Mouse (Mus musculus): ENCODE measurements around the gene Mcm8.

The Mcm8 gene

DNA sequence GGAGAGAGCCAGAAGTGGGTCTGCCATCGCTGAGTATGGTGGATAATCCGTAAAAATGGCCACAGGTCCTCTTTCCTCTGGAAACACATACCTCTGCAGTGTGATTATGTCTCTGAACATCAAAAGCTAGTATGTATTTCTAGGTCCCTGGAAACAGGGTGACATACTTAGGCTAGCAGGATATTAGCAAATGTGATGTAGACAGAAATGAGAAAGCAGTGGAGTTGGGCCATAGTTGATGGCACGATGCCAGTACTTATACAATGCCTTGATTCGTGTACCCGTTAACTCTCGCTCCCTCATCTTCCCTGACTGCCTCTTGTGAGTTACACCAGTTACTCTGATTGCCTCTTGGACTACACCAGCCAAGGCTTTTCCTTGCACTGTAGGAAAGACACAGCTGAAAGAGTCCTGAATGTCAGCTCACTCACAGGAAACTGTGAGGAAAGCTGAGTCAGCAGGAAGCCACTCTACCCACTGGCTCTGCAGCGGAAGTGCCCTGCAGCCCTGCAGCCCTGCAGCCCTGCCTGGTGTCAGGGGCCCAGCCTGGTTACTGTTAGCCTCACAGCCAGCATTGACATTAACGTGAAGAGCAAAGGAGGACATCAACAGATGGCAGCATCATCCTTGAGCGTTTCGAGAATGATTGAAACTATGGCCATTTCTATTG lies 57.9 kb downstream of the Mcm8 start:
- no peak for DNase-seq

DNA sequence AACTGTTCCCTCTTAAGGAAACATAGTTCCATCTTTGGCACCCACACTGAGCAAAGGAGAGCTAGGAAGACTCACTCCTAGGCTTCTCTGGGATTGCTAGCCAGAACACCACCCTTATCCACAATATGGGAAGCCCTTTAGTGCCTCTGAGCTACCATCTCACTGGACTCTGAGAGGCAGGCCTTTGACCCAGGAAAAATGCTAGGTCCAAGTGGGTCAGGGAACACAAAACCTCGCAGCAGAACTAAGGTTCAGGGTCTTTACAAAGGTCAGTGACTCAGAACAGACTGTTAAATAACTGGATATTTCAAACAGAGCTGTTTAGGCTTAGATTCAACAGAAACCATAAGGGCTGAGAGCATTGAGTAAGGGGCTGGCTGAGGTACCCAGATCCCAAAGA lies 61.0 kb downstream of the Mcm8 start:
- DNase-seq, result no peak

DNA sequence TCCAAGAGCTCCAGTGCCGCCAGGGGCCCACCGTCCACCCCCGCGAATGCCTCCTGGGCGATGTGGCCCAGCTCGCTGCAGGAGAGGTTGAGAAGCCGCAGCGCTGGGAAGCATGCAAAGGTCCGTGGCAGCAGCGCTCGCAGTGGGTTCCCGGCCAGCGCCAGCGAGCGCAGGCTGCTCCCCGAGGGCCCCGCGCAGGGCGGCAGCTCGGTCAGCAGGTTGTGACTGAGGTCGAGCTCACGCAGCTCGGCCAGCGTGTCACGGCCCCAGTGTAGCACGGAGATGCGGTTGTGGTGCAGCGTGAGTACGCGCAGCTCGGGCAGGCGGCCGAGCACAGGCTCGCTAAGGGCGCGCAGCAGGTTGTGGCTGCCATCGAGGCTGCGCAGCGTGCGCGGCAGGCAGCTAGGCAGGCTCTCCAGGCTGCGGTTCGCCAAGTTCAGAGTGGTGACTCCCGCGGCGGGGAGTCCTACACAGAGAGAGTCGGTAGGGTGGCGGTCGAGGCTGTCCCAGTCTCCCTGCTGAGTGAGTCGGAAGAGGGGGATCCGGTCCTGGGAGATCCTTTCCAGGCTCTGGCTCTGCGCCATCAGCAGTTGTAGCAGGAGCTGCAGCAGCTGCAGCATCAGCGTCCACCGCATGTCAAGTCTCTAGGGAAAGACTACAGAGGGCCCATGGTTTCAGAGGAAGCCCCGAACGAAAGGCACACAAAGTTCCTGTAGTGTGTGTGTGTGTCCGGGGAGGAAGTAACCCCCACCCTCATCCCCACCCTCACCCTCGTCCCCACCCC lies 63.5 kb downstream of the Mcm8 start:
- DNase-seq, result peak; percentile 28

DNA sequence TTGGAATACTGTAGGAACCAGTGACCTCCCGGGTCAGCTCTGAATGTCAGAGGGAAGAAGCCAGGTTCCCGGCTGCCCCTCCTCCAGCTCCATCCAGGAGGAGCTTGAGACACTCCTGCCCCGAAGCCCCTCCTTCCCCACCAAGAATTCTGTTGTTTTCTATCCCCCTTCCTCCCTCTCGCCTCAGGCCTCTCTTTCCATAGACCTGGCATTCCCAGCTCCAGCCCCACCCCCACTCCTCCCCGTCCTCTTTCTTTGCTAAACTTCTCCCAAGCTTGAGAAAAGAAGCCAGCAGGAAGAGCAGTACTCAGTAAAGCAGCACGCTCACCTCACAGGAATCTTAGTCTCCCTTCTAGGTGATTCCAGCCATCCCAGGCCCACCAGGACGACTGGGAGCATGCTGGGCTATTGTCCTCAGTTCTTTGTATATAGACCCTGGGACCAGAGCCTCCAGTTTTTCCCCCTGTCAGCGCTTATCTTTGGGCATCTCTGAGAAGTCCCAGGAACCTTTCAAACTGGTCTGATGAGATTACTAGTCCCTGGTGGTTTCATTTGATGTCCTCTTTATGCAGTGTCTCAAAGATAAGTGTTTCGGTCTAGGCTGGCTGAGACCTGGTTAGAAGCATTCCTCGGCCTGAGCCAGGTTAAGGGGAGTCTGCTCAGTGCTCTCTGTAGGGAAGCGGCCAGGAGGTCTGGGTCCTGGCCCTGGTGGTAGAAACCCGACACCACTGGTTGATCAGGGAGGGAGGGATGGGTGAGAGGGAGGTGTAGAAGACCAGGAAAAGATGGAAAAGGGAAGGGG lies 65.1 kb downstream of the Mcm8 start, which contains the start of gene Lrrn4:
Gene Lrrn4 (minus strand): TSS at position 48 of the 802 bp plus-strand sequence.
- no peak for DNase-seq

DNA sequence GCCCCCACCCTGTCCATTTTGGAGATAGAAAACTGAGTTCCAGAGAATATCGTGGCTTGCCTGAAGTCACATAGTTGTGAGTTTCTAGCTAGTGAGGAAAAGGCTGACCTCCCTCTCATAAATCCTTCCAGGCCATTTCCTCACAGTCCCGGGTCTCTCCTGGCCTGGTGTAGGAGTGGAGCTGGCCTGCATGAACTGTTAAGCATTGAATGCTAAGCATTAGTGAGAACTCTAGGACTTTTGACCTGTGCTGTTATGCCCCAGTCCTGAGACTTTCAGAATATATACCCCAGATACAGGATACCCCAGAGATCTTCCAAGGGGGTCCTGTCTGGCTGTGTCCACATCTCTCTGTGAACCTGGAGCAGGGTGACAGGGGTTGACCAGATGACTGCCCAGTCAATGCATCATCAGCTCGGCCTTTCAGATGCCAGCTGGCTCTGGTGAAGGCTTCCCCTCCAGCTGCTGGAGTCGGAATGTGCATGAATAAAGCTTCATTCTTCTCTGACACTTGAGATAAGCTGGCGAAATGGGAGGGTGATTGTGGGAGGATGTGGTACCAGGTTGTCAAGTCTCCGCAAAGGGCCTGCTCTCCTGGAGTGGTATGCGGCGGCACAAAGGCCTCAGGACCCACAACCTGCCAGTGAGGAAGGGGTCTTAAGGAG lies 68.5 kb downstream of the Mcm8 start:
- DNase-seq, result no peak

DNA sequence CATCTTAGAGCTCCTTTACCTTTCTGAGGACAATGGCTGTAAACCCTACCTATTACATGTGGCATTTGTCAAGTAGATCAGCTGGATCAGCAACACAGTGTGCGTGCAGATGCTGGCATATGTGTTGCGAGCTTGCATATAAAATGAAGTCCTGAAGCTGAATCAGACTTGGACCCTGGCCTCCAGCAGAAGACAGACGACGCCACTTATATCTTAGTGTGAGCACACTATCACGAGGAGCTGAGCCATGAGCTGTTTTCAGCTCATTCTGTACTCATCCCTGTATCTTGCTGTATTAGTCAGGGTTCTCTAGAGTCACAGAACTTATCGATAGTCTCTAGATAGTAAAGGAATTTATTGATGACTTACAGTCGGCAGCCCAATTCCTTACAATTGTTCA lies 69.4 kb downstream of the Mcm8 start:
- DNase-seq, result no peak

Measured in right cerebral cortex, postnatal 25 days (tissue).